Mouse (Mus musculus): ENCODE data around the gene Fancm. TPM values are rescaled to one million over a fixed set of nuclear protein-coding genes. Genes with fewer than 3 reads are reported as not detected.

The Fancm gene
- total RNA-seq (2014; rRNA removed) = 3.4 and 3.8 TPM in 2 replicates
- 0.65 and 0.70 TPM in 2 replicates for polyA plus RNA-seq (2012; rRNA removed)

DNA sequence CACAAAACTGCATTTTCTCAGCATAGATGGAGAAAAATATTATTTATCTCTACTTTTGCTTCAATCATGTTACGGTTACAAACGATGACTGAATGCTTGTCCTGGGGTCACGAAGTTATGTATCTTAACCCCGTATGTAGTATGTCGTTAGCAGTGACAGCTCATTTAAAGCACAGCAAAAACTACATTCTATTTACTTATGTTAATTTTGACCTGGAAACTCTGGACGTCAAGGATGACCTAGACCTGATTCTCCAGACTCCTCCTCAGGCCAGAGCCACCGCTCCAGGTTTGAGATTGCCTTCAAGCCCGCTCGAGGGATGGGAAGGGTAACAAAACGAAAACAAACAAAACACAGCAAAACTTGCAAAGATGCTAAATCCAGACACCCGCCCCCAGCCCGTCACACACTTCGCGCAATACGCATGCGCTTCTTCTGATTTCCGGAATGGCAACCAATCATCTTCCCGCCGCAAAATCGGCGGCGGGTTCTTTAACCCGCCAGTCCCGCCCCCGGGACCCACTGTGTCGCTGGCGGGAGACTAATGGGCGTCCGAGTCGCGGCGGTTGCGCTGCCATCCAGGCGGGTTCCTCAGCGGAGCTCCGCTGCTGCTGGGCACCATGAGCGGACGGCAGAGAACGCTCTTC lies at the start of gene Fancm:
Gene Fancm (plus strand): TSS at position 519 of the 648 bp plus-strand sequence.
- DNase-seq (ENCODE audit: extremely low read depth, low read depth, low spot score) = peak; percentile 82
- H3K36me3 ChIP-seq (ENCODE audit: control insufficient read depth, insufficient read depth, low read length) = no peaks in the 10 kb centered on the region
- H3K9ac ChIP-seq (ENCODE audit: low read depth, low read length) = peak within 1 kb of the TSS; percentile 80
- H3K4me1 ChIP-seq (ENCODE audit: control insufficient read depth, insufficient read depth, low read length) = peaks cover 5% of the 10 kb centered on the region; the same call in 1 of the 2 replicates
- H3K27me3 ChIP-seq (ENCODE audit: control insufficient read depth, insufficient read depth, low read length) = no peaks in the 10 kb centered on the region
- H3K4me3 ChIP-seq (ENCODE audit: insufficient read depth, low read depth, low read length) = peak within 1 kb of the TSS; percentile 84
- no peaks in the 10 kb centered on the region; the same call in 1 of the 2 replicates for H3K79me2 ChIP-seq (ENCODE audit: control insufficient read depth, insufficient read depth, low read length)
- under 1% methylated on average over 39 of the region's 39 CpGs for WGBS
- H3K27ac ChIP-seq (replicated peaks; ENCODE audit: insufficient read depth, low read depth, low read length) = peak within 1 kb of the TSS; percentile 65; the same call in 1 of the 2 replicates
- TF ChIP-seq POLR2A (IDR thresholded peaks at IDR 0.05; ENCODE audit: extremely low read depth, insufficient read depth, low read length) (peak; percentile 34; the same call in 1 of the 2 replicates), CTCF (IDR thresholded peaks at IDR 0.05; ENCODE audit: low read depth, low read length) (no peak)

GRCm38 (mm10) chr12:65035839-65036189 lies 39.6 kb upstream of the Fancm start:
- Histone ChIP-seq H3K9ac (ENCODE audit: low read depth, low read length) (no peak overlapping the region), H3K36me3 (ENCODE audit: control insufficient read depth, insufficient read depth, low read length) (no peaks in the 10 kb centered on the region), H3K4me1 (ENCODE audit: control insufficient read depth, insufficient read depth, low read length) (peaks cover 11% of the 10 kb centered on the region), H3K27ac (replicated peaks; ENCODE audit: insufficient read depth, low read depth, low read length) (no peak overlapping the region), H3K79me2 (ENCODE audit: control insufficient read depth, insufficient read depth, low read length) (peaks cover 16% of the 10 kb centered on the region; the same call in 1 of the 2 replicates), H3K27me3 (ENCODE audit: control insufficient read depth, insufficient read depth, low read length) (no peaks in the 10 kb centered on the region), H3K4me3 (ENCODE audit: insufficient read depth, low read depth, low read length) (peak overlapping the region; percentile 99)
- DNase-seq (ENCODE audit: extremely low read depth, low read depth, low spot score) = no peak
- TF ChIP-seq POLR2A (IDR thresholded peaks at IDR 0.05; ENCODE audit: extremely low read depth, insufficient read depth, low read length) = no peak
- no peak for TF ChIP-seq CTCF (IDR thresholded peaks at IDR 0.05; ENCODE audit: low read depth, low read length)
- WGBS = 48% methylated on average over 8 of the region's 8 CpGs

- H3K27me3 ChIP-seq (ENCODE audit: control insufficient read depth, insufficient read depth, low read length) = no peaks in the 10 kb centered on the region
- H3K79me2 ChIP-seq (ENCODE audit: control insufficient read depth, insufficient read depth, low read length) = peaks cover 16% of the 10 kb centered on the region; the same call in 1 of the 2 replicates
- no peaks in the 10 kb centered on the region for H3K36me3 ChIP-seq (ENCODE audit: control insufficient read depth, insufficient read depth, low read length)
- peak; percentile 75 for DNase-seq (ENCODE audit: extremely low read depth, low read depth, low spot score)
- under 1% methylated on average over 64 of the region's 65 CpGs for WGBS
- peak within 1 kb of the TSS; percentile 100 for H3K9ac ChIP-seq (ENCODE audit: low read depth, low read length)
- H3K4me1 ChIP-seq (ENCODE audit: control insufficient read depth, insufficient read depth, low read length) = peaks cover 11% of the 10 kb centered on the region
- TF ChIP-seq POLR2A (IDR thresholded peaks at IDR 0.05; ENCODE audit: extremely low read depth, insufficient read depth, low read length) = peak; percentile 91
- TF ChIP-seq CTCF (IDR thresholded peaks at IDR 0.05; ENCODE audit: low read depth, low read length) = no peak
- H3K27ac ChIP-seq (replicated peaks; ENCODE audit: insufficient read depth, low read depth, low read length) = peak within 1 kb of the TSS; percentile 93
- H3K4me3 ChIP-seq (ENCODE audit: insufficient read depth, low read depth, low read length) = peak within 1 kb of the TSS; percentile 99
Measured at GRCm38 (mm10) chr12:65036190-65036870, 39.1 kb upstream of the Fancm start, which contains the start of gene Prpf39. Gene Prpf39 (plus strand): TSS chr12:65036333.

- H3K4me1 ChIP-seq (ENCODE audit: control insufficient read depth, insufficient read depth, low read length) = peaks cover 11% of the 10 kb centered on the region
- H3K27ac ChIP-seq (replicated peaks; ENCODE audit: insufficient read depth, low read depth, low read length) = no peak overlapping the region
- H3K79me2 ChIP-seq (ENCODE audit: control insufficient read depth, insufficient read depth, low read length) = peaks cover 19% of the 10 kb centered on the region; the same call in 1 of the 2 replicates
- peak; percentile 17 for DNase-seq (ENCODE audit: extremely low read depth, low read depth, low spot score)
- WGBS = 6% methylated on average over 18 of the region's 18 CpGs
- no peaks in the 10 kb centered on the region for H3K36me3 ChIP-seq (ENCODE audit: control insufficient read depth, insufficient read depth, low read length)
- peak overlapping the region; percentile 99 for H3K4me3 ChIP-seq (ENCODE audit: insufficient read depth, low read depth, low read length)
- TF ChIP-seq CTCF (IDR thresholded peaks at IDR 0.05; ENCODE audit: low read depth, low read length) (no peak), POLR2A (IDR thresholded peaks at IDR 0.05; ENCODE audit: extremely low read depth, insufficient read depth, low read length) (no peak)
- no peaks in the 10 kb centered on the region for H3K27me3 ChIP-seq (ENCODE audit: control insufficient read depth, insufficient read depth, low read length)
- H3K9ac ChIP-seq (ENCODE audit: low read depth, low read length) = 0 out of 2 replicates have a peak overlapping the region, but pooled peaks have one; percentile 20
Measured at GRCm38 (mm10) chr12:65036892-65037545, 38.4 kb upstream of the Fancm start.

DNA sequence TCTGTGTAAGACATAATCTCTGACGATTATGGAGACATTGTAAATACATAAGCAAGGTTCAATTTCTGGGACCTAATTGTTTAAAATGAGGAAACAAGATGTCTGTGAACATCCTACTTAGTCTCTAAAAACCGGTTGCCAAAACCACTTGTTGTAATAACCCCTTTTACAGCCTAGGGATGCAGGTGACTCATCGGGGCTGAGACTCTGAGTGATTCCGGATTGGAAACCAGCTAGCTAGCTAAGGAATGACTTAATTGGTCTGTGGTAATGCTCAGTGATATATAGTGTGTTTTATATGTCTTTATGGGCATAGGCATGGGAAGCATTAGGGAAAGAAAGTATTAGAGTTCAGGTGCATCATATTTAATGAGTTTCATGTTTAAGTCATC lies 37.9 kb upstream of the Fancm start:
- 0 out of 2 replicates have a peak overlapping the region, but pooled peaks have one; percentile 99 for H3K4me3 ChIP-seq (ENCODE audit: insufficient read depth, low read depth, low read length)
- WGBS = 3% methylated on average over 4 of the region's 4 CpGs
- H3K4me1 ChIP-seq (ENCODE audit: control insufficient read depth, insufficient read depth, low read length) = peaks cover 11% of the 10 kb centered on the region
- H3K9ac ChIP-seq (ENCODE audit: low read depth, low read length) = no peak overlapping the region
- H3K27ac ChIP-seq (replicated peaks; ENCODE audit: insufficient read depth, low read depth, low read length) = no peak overlapping the region
- peaks cover 2% of the 10 kb centered on the region; the same call in 1 of the 2 replicates for H3K36me3 ChIP-seq (ENCODE audit: control insufficient read depth, insufficient read depth, low read length)
- DNase-seq (ENCODE audit: extremely low read depth, low read depth, low spot score) = peak; percentile 5
- no peak for TF ChIP-seq POLR2A (IDR thresholded peaks at IDR 0.05; ENCODE audit: extremely low read depth, insufficient read depth, low read length)
- TF ChIP-seq CTCF (IDR thresholded peaks at IDR 0.05; ENCODE audit: low read depth, low read length) = no peak
- H3K79me2 ChIP-seq (ENCODE audit: control insufficient read depth, insufficient read depth, low read length) = peaks cover 19% of the 10 kb centered on the region; the same call in 1 of the 2 replicates
- H3K27me3 ChIP-seq (ENCODE audit: control insufficient read depth, insufficient read depth, low read length) = no peaks in the 10 kb centered on the region

Measured in liver, adult 2 months (tissue).